Mouse (Mus musculus) kidney, adult 2 months (tissue): ENCODE measurements around the gene Clmp.

Experiments used
- CTCF ChIP-seq: fragments of 200-500 bp; conservative IDR thresholded peaks from 2 replicates; pipeline ENCODE4 v1.5.1; 2011; ENCODE audit warnings: low read depth, mild to moderate bottlenecking, control low read depth, low read length, moderate library complexity, mixed read lengths; ENCODE audit not compliant: insufficient read depth, insufficient read length
- POLR2A ChIP-seq: fragments of 200-500 bp; IDR thresholded peaks from one replicate; pipeline ENCODE4 v1.6.1; 2011; ENCODE audit warnings: low read depth, low read length, control low read depth

- TF ChIP-seq CTCF (peak; percentile 79), POLR2A (no peak)
Measured at GRCm38 (mm10) chr9:40757105-40757626, 71.4 kb downstream of the Clmp start.
